Mouse (Mus musculus) limb, embryonic 14.5 days (tissue): ENCODE data around the gene Vrk1. TPM values are rescaled to one million over a fixed set of nuclear protein-coding genes. Genes with fewer than 3 reads are reported as not detected.

ENCODE experiments used
- ATAC-seq: fragments of 200-750 bp; cut with Nextera tagmentation; 2 replicates; pipeline ENCODE4 v1.8.0; 2017; ENCODE audit warnings: low read depth, moderate number of reproducible peaks, moderate TSS enrichment; ENCODE audit not compliant: low FRiP score
- DNase-seq: peaks from one replicate; pipeline ENCODE4 v3.0.0-alpha.2; 2015; ENCODE audit warnings: low spot score
- H3K27ac ChIP-seq: fragments of 300-500 bp; sonication (generic); replicated peaks from 2 replicates; pipeline ENCODE4 v1.5.1; 2014; ENCODE audit warnings: low read depth, mild to moderate bottlenecking, low read length, moderate library complexity, mixed read lengths
- H3K27me3 ChIP-seq: fragments of 300-500 bp; sonication (generic); 2 replicates; pipeline ENCODE4 v1.6.1; 2014; ENCODE audit warnings: low read length, mixed read lengths; ENCODE audit not compliant: control insufficient read depth, insufficient read depth
- H3K36me3 ChIP-seq: fragments of 300-500 bp; sonication (generic); 2 replicates; pipeline ENCODE4 v1.6.1; 2014; ENCODE audit warnings: mild to moderate bottlenecking, low read length, moderate library complexity, mixed read lengths; ENCODE audit not compliant: control insufficient read depth, insufficient read depth
- H3K4me1 ChIP-seq: fragments of 300-500 bp; sonication (generic); 2 replicates; pipeline ENCODE4 v1.6.1; 2014; ENCODE audit warnings: antibody characterized with exemption, low read length, mixed read lengths; ENCODE audit not compliant: control insufficient read depth, insufficient read depth
- H3K4me2 ChIP-seq: fragments of 300-500 bp; sonication (generic); replicated peaks from 2 replicates; pipeline ENCODE4 v1.6.1; 2014; ENCODE audit warnings: low read depth, mild to moderate bottlenecking, low read length, moderate library complexity; ENCODE audit not compliant: severe bottlenecking
- H3K4me3 ChIP-seq: fragments of 300-500 bp; sonication (generic); replicated peaks from 2 replicates; pipeline ENCODE4 v1.5.1; 2014; ENCODE audit warnings: low read length
- H3K9ac ChIP-seq: fragments of 300-500 bp; sonication (generic); 2 replicates; pipeline ENCODE4 v1.6.1; 2014; ENCODE audit warnings: mild to moderate bottlenecking, low read depth, low read length, moderate library complexity; ENCODE audit not compliant: severe bottlenecking
- H3K9me3 ChIP-seq: fragments of 300-500 bp; sonication (generic); 2 replicates; pipeline ENCODE4 v1.6.1; 2016; ENCODE audit warnings: low read length; ENCODE audit not compliant: control insufficient read depth
- POLR2A ChIP-seq: fragments of 200-500 bp; IDR thresholded peaks from 2 replicates; pipeline ENCODE4 v1.8.0; 2012; ENCODE audit warnings: inconsistent platforms, mild to moderate bottlenecking, moderate library complexity, borderline replicate concordance; ENCODE audit not compliant: insufficient read depth, insufficient read length; ENCODE audit errors: extremely low read depth
- WGBS: fragments of 180-500 bp; shearing (Covaris S2); extraction: QIAGEN DNeasy Blood & Tissue Kit; methylation state at CpG from one replicate; pipeline ENCODE4 v1.1.7; 2014; 5-methylcytosine and 5-hydroxymethylcytosine counted together
- polyA plus RNA-seq, 2 experiments: library from polyadenylated mRNA; depleted of rRNA in 1 of 2; stranded (reverse) in 1 of 2; unstranded in 1 of 2; fragments of >200 nt; fragmentation: Nextera tagmentation in 1 of 2; extraction: Ambion mirVana in 1 of 2; gene quantifications; 2 replicates each; pipeline versions ENCODE4 v1.2.1 to v1.2.3; 2012 to 2014

Gene Vrk1
- polyA plus RNA-seq, 2 experiments: 36.1 to 50.2 TPM

GRCm38 (mm10) chr12:106001775-106002174 lies 8.3 kb upstream of the Vrk1 start:
- Histone ChIP-seq H3K4me2 (no peak overlapping the region), H3K27me3 (no peaks in the 10 kb centered on the region), H3K4me3 (no peak overlapping the region), H3K9ac (no peak overlapping the region), H3K4me1 (no peaks in the 10 kb centered on the region), H3K27ac (no peak overlapping the region), H3K9me3 (peaks cover 3% of the 10 kb centered on the region; the same call in 1 of the 2 replicates), H3K36me3 (no peaks in the 10 kb centered on the region)
- no peak for ATAC-seq
- WGBS: 45% methylated on average over 8 of the region's 8 CpGs
- TF ChIP-seq POLR2A: no peak
- no peak for DNase-seq

GRCm38 (mm10) chr12:106004719-106005118 lies 5.3 kb upstream of the Vrk1 start:
- no peak for ATAC-seq
- DNase-seq: no peak
- TF ChIP-seq POLR2A: no peak
- Histone ChIP-seq H3K9ac (no peak overlapping the region), H3K4me3 (no peak overlapping the region), H3K4me1 (0 out of 2 replicates have a peak, but pooled peaks cover 2% of the 10 kb centered on the region), H3K9me3 (peaks cover 3% of the 10 kb centered on the region; the same call in 1 of the 2 replicates), H3K27ac (no peak overlapping the region), H3K36me3 (no peaks in the 10 kb centered on the region), H3K27me3 (no peaks in the 10 kb centered on the region), H3K4me2 (no peak overlapping the region)
- WGBS: 78% methylated on average over 6 of the region's 6 CpGs

- no peaks in the 10 kb centered on the region for H3K27me3 ChIP-seq
- WGBS: 80% methylated on average over 6 of the region's 6 CpGs
- H3K4me3 ChIP-seq: no peak overlapping the region
- no peak for DNase-seq
- no peak overlapping the region for H3K27ac ChIP-seq
- TF ChIP-seq POLR2A: no peak
- ATAC-seq: no peak
- H3K4me1 ChIP-seq: peaks cover 5% of the 10 kb centered on the region; the same call in 1 of the 2 replicates
- no peak overlapping the region for H3K4me2 ChIP-seq
- H3K36me3 ChIP-seq: no peaks in the 10 kb centered on the region
- no peak overlapping the region for H3K9ac ChIP-seq
- peaks cover 3% of the 10 kb centered on the region; the same call in 1 of the 2 replicates for H3K9me3 ChIP-seq
Measured at GRCm38 (mm10) chr12:106006218-106006617, 3.8 kb upstream of the Vrk1 start.

GRCm38 (mm10) chr12:106008348-106009050 lies 1.5 kb upstream of the Vrk1 start:
- Histone ChIP-seq H3K9ac (no peak overlapping the region), H3K4me2 (no peak overlapping the region), H3K4me3 (no peak overlapping the region), H3K4me1 (peaks cover 8% of the 10 kb centered on the region; the same call in 1 of the 2 replicates), H3K36me3 (no peaks in the 10 kb centered on the region), H3K27me3 (no peaks in the 10 kb centered on the region), H3K27ac (no peak overlapping the region), H3K9me3 (peaks cover 3% of the 10 kb centered on the region; the same call in 1 of the 2 replicates)
- WGBS: 88% methylated on average over 22 of the region's 22 CpGs
- ATAC-seq (no peak), DNase-seq (no peak)
- no peak for TF ChIP-seq POLR2A

GRCm38 (mm10) chr12:106009122-106009870 lies 732 bp upstream of the Vrk1 start:
- Histone ChIP-seq H3K4me2 (peak overlapping the region; percentile 47), H3K4me3 (peak overlapping the region; percentile 90)
- ATAC-seq: no peak

More at GRCm38 (mm10) chr12:106009122-106009870, 732 bp upstream of the Vrk1 start:
- H3K36me3 ChIP-seq: no peaks in the 10 kb centered on the region
- no peaks in the 10 kb centered on the region for H3K27me3 ChIP-seq
- H3K27ac ChIP-seq: no peak overlapping the region
- peaks cover 8% of the 10 kb centered on the region; the same call in 1 of the 2 replicates for H3K4me1 ChIP-seq
- no peak for TF ChIP-seq POLR2A
- DNase-seq: peak; percentile 9
- peaks cover 3% of the 10 kb centered on the region; the same call in 1 of the 2 replicates for H3K9me3 ChIP-seq
- 80% methylated on average over 12 of the region's 12 CpGs for WGBS
- H3K9ac ChIP-seq: peak overlapping the region; percentile 38; the same call in 1 of the 2 replicates
